Mouse (Mus musculus) limb, embryonic 13.5 days (tissue): Measurements from ENCODE around the gene Ptbp2. TPM values are rescaled to one million over a fixed set of nuclear protein-coding genes. Genes with fewer than 3 reads are reported as not detected.

ENCODE experiments used
- ATAC-seq: fragments of 200-750 bp; cut with Nextera tagmentation; 2 replicates; pipeline ENCODE4 v1.8.0; 2017; ENCODE audit warnings: low read depth, moderate number of reproducible peaks, moderate TSS enrichment; ENCODE audit not compliant: low FRiP score
- H3K27ac ChIP-seq: fragments of 300-500 bp; sonication (generic); 2 replicates; pipeline ENCODE4 v1.5.1; 2015; ENCODE audit warnings: inconsistent platforms, mild to moderate bottlenecking, moderate library complexity
- H3K27me3 ChIP-seq: fragments of 300-500 bp; sonication (generic); 2 replicates; pipeline ENCODE4 v1.6.1; 2015; ENCODE audit warnings: mild to moderate bottlenecking, inconsistent platforms
- H3K36me3 ChIP-seq: fragments of 300-500 bp; sonication (generic); 2 replicates; pipeline ENCODE4 v1.6.1; 2015; ENCODE audit warnings: inconsistent platforms, mild to moderate bottlenecking, moderate library complexity
- H3K4me1 ChIP-seq: fragments of 300-500 bp; sonication (generic); 2 replicates; pipeline ENCODE4 v1.6.1; 2015; ENCODE audit warnings: inconsistent platforms
- H3K4me2 ChIP-seq: fragments of 300-500 bp; sonication (generic); replicated peaks from 2 replicates; pipeline ENCODE4 v1.6.1; 2015; ENCODE audit warnings: inconsistent platforms, mild to moderate bottlenecking, moderate library complexity
- H3K4me3 ChIP-seq: fragments of 300-500 bp; sonication (generic); 2 replicates; pipeline ENCODE4 v1.5.1; 2015; ENCODE audit warnings: moderate library complexity, mild to moderate bottlenecking, inconsistent platforms
- H3K9ac ChIP-seq: fragments of 300-500 bp; sonication (generic); 2 replicates; pipeline ENCODE4 v1.6.1; 2015; ENCODE audit warnings: mild to moderate bottlenecking, inconsistent platforms
- H3K9me3 ChIP-seq: fragments of 300-500 bp; sonication (generic); 2 replicates; pipeline ENCODE4 v1.6.1; 2016; ENCODE audit warnings: inconsistent platforms
- WGBS: fragments of 180-500 bp; shearing (Covaris S2); methylation state at CpG from one replicate; pipeline ENCODE4 v1.1.7; 2015; 5-methylcytosine and 5-hydroxymethylcytosine counted together
- polyA plus RNA-seq: library from polyadenylated mRNA; unstranded; fragments of >200 nt; fragmentation: Nextera tagmentation; extraction: Ambion mirVana; gene quantifications from 2 replicates; pipeline ENCODE4 v1.2.1, GENCODE M21; 2015

The Ptbp2 gene
- 95.0 and 95.4 TPM in 2 replicates for polyA plus RNA-seq

DNA sequence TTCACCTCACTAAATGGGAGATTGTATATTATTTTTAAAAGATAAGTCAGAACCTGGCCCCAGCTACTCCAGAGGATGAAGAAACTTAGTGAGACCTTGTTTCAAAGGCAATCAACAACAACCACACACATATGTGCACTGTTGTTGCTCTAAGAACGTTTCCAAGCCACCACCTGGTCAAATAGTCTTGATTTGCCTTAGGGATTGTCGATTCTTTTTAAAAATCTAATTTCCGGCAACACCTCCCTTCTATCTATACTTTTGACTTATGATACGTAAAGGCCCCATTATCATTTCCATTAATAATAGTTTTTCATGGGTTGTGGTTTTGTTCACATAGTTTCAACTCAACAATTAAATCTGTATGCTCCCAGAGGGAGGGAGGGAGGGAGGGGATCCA is at the start of gene Ptbp2:
Gene Ptbp2, minus strand, starts transcription at position 101 of the 400 bp plus-strand sequence.
- H3K36me3 ChIP-seq, result peaks cover 4% of the 10 kb centered on the region; the same call in 1 of the 2 replicates
- peak within 1 kb of the TSS; percentile 73 for H3K4me3 ChIP-seq
- H3K27ac ChIP-seq, result peak within 1 kb of the TSS; percentile 98
- ATAC-seq, result no peak
- H3K4me1 ChIP-seq, result peaks cover 32% of the 10 kb centered on the region
- WGBS, result 84% methylated on average over 4 of the region's 4 CpGs
- H3K9me3 ChIP-seq, result no peaks in the 10 kb centered on the region
- H3K9ac ChIP-seq, result peak within 1 kb of the TSS; percentile 98
- H3K27me3 ChIP-seq, result no peaks in the 10 kb centered on the region
- H3K4me2 ChIP-seq, result peak within 1 kb of the TSS; percentile 75

DNA sequence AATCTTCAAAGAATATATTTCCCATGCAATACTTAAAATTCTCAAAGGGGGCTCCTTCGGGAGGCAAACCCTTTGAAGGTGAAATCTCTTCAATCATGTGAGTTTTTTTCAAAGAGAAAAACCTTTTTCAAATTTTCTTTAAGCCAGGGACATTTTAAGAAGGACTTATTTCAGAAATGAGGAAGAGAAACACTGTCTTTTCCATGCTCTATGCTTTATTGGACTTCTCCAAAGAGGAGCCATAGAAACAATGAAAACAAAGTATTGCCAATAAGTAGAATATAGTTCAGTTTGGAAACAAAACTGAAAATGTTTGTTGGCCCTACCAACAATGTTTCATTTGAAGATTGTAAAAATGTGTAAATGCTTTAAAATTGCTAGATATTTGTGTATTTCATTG is 30.4 kb upstream of the Ptbp2 start:
- H3K9ac ChIP-seq, result no peak overlapping the region
- no peak overlapping the region for H3K4me2 ChIP-seq
- WGBS, result 57% methylated on average over 1 of the region's 1 CpGs
- H3K4me1 ChIP-seq, result no peaks in the 10 kb centered on the region
- H3K9me3 ChIP-seq, result no peaks in the 10 kb centered on the region
- H3K4me3 ChIP-seq, result no peak overlapping the region
- no peaks in the 10 kb centered on the region for H3K36me3 ChIP-seq
- H3K27ac ChIP-seq, result no peak overlapping the region
- ATAC-seq, result no peak
- no peaks in the 10 kb centered on the region for H3K27me3 ChIP-seq

DNA sequence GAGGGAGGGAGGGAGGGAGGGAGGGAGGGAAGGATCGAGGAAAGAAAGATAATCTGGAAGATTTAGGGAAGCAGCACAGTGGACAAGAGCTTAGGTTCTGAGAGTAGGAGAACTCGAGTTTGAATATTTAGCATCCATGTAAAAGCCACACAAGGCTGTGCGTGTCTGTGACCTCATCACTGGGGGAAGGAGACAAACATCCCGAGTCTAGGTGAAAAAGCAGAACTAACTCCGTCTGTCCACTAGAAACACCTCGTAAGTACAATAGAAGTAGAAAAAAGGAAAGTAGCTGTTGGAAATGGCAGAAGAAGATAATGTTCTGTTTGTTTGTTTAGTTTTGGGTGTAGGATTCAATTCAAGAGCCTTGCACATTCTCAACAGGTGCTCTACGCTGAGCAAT is 21.9 kb upstream of the Ptbp2 start:
- Histone ChIP-seq H3K9ac (no peak overlapping the region), H3K27ac (no peak overlapping the region), H3K4me1 (no peaks in the 10 kb centered on the region), H3K36me3 (no peaks in the 10 kb centered on the region), H3K27me3 (no peaks in the 10 kb centered on the region), H3K4me2 (no peak overlapping the region), H3K9me3 (no peaks in the 10 kb centered on the region), H3K4me3 (no peak overlapping the region)
- 77% methylated on average over 6 of the region's 7 CpGs for WGBS
- ATAC-seq, result no peak

DNA sequence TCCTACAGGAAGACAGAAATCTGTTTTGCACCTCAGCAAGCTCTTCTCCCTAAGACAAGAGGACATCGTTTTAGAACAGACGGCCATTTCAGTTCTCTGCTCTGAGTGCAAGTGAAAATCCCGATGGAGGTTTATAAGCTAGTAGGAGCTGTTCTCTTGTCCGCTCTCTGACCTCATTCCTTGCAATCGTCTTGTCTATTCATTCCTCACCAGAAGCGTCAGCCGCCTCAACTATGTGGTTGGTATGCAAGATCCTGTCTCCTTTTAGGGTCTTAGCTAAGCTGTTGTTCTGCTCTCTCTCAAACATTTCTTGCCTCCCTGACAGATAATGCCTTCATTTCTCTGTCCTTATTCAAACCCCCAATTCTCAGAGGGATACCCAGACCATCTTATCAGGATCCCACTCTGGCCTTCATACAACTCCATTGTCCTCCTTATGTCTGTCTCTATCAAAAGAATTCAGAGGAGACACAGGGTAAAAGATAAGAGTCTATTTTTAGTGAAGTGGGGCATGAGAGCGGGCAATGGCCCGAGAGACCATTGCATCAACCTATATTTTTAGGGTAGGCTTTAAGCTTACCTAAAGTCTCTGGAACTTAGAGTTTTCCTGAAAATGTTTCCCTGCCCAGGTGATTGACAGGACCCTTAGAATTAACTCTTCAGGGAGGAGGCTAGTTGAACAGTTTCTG is 10.6 kb upstream of the Ptbp2 start:
- Histone ChIP-seq H3K4me2 (no peak overlapping the region), H3K27ac (no peak overlapping the region), H3K27me3 (no peaks in the 10 kb centered on the region), H3K9me3 (0 out of 2 replicates have a peak, but pooled peaks cover 5% of the 10 kb centered on the region), H3K4me3 (no peak overlapping the region), H3K36me3 (no peaks in the 10 kb centered on the region), H3K9ac (no peak overlapping the region), H3K4me1 (no peaks in the 10 kb centered on the region)
- WGBS, result 86% methylated on average over 9 of the region's 9 CpGs
- ATAC-seq, result no peak

DNA sequence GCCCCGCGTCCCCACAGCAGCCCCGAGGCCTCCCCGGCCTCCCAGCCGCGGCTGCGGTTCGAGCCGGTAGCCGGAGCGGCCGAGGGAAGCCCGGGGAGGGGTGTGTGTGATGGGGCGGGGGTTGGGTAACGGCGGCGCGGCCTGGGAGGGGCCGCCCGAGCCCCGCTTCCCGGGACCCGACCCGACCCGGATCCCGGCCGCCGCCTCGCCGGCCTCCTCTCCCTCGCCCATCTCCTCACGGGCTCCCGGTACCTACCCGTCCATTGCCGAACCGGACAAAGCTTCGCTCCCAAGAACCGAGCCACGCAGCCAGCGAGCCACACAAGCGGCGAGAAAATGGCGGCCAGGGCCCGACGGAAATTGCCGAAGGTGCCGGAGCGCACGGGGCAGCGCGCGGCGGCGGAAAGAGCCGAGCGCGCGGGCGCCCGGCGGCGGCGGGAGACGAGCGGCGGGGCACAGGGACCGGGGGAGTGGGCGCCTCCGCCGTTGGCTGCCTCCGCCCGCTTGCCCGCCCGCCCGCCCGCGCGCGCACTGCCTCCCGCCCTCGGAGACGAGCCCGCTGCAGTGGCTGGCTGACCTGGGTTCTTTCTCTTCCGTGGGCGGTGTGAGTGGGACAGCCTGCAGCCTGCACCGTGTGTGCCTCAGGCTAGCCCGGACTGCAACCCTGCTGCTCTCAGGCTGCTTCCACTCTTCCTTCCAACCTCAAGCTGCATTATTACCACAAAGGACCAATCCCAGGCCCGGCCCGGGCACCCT is 1.1 kb downstream of the Ptbp2 start:
- H3K4me3 ChIP-seq, result peak overlapping the region; percentile 73
- H3K4me2 ChIP-seq, result peak overlapping the region; percentile 75
- H3K4me1 ChIP-seq, result peaks cover 44% of the 10 kb centered on the region
- under 1% methylated on average over 61 of the region's 89 CpGs for WGBS
- H3K27ac ChIP-seq, result peak overlapping the region; percentile 98
- no peaks in the 10 kb centered on the region for H3K9me3 ChIP-seq
- H3K36me3 ChIP-seq, result peaks cover 11% of the 10 kb centered on the region
- ATAC-seq, result peak; percentile 93
- peak overlapping the region; percentile 98 for H3K9ac ChIP-seq
- no peaks in the 10 kb centered on the region for H3K27me3 ChIP-seq

DNA sequence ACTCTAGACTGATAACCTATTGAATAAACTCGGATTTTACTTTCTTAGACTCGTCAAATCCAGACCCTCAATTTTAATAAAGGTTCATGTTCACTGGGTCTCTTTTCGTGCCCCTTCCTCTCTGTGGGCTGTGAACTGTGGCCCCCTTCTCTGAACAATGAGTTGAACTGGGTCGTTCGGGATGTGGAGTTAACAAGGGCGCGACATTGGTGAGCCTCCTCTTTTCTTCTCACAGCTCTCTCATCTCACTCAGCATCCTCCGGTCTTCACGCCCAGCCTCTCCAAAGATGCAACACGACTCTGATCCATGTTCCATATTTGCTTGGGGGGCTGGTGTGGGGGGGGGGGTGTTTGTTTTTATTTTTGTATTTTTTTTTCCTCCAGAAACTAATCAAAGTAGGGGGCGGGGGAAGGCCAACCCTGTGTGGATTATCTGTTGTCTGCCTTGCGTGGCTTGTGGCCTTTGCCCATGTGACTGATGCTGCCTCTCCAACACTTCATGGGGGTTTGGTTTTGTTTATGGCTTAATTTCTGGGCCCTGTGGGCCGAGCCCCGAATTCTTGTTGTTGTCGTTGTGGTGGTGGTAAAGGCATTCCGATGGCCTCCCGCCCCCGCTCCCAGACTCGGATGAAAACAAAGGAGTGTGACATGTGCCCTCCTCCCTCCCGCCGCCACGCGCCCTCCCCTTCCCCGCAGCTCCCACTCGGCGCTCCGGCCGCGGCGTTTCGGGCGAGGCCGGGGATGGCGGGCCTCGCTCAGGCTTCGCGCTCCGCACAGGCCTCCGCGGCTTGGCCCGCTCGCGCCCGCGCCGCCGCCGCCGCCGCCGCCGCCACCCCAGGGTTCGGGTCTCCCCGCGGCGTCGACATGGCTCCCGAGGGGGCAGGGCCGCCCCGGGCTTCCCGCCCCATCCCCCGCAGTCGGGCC is 2.0 kb downstream of the Ptbp2 start:
- peaks cover 11% of the 10 kb centered on the region for H3K36me3 ChIP-seq
- H3K4me1 ChIP-seq, result peaks cover 46% of the 10 kb centered on the region
- H3K9me3 ChIP-seq, result no peaks in the 10 kb centered on the region
- H3K9ac ChIP-seq, result peak overlapping the region; percentile 98
- H3K27me3 ChIP-seq, result no peaks in the 10 kb centered on the region
- ATAC-seq, result peak; percentile 53
- peak overlapping the region; percentile 73 for H3K4me3 ChIP-seq
- WGBS, result under 1% methylated on average over 47 of the region's 63 CpGs
- peak overlapping the region; percentile 98 for H3K27ac ChIP-seq
- H3K4me2 ChIP-seq, result peak overlapping the region; percentile 75

DNA sequence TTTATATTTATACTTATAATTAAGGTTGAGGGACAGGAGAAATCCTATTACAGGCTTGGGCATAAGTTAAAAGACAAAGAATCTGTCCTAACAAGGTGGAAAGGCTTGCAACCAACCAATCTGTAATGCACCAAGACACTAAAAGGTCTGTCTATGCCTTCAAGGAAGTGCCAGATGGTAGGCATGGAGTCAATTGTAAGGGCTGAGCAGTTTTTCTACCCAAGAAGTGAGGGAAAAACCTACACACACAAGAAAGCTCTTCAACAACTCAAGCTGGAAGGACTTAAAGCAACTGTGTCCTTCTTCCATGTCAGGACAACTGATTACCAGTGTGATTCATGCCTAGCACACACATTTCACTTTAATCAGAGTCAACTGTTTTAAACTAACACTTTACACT is 3.4 kb downstream of the Ptbp2 start:
- Histone ChIP-seq H3K9ac (0 out of 2 replicates have a peak overlapping the region, but pooled peaks have one; percentile 25), H3K4me2 (peak overlapping the region; percentile 64), H3K4me3 (peak overlapping the region; percentile 73), H3K9me3 (no peaks in the 10 kb centered on the region), H3K36me3 (peaks cover 14% of the 10 kb centered on the region), H3K27ac (no peak overlapping the region), H3K27me3 (no peaks in the 10 kb centered on the region), H3K4me1 (peaks cover 35% of the 10 kb centered on the region)
- ATAC-seq, result no peak

DNA sequence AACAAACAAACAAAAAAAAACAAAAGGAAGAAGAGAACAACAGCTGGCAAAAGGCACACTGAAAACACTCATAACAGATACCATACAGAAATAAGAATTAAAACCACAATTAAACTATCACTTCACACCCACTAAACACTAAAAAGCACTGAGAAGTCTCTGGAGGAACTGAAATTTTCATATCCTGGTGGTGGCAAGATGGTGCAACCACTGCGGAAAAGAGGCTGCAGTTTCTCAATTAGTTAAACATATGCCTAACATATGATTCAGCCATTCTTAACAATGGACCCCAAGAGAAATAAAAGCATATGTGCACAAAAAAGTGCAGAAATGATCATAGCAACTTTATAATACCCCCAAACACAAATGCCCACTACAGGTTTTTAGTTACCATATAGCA is 5.0 kb downstream of the Ptbp2 start:
- Histone ChIP-seq H3K27ac (no peak overlapping the region), H3K4me1 (peaks cover 24% of the 10 kb centered on the region), H3K4me3 (no peak overlapping the region), H3K27me3 (no peaks in the 10 kb centered on the region), H3K4me2 (peak overlapping the region; percentile 30; the same call in 1 of the 2 replicates), H3K9ac (no peak overlapping the region), H3K9me3 (no peaks in the 10 kb centered on the region), H3K36me3 (peaks cover 16% of the 10 kb centered on the region)
- WGBS, result 73% methylated on average over 1 of the region's 1 CpGs
- ATAC-seq, result no peak

DNA sequence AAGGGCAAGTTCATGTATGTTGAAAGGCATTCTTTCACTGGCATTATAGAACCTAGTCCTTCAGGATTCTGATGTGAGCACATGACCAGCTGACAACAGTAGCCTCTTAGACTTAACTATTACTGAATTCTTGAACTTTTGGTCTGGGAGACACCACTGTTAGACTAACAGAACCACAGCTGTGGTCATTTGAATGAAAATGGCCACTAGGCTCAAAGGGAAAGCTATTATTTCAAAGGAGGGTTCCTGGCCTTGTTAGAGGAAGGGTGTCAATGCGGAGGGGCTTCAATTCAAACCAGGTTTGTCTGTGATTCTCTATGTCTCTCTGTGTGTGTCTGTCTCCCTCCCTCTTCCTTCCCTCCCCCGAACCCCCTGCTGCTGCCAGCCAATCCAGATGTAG is 5.8 kb downstream of the Ptbp2 start:
- Histone ChIP-seq H3K4me2 (0 out of 2 replicates have a peak overlapping the region, but pooled peaks have one; percentile 2), H3K9me3 (no peaks in the 10 kb centered on the region), H3K27me3 (no peaks in the 10 kb centered on the region), H3K9ac (no peak overlapping the region), H3K27ac (no peak overlapping the region), H3K4me1 (peaks cover 24% of the 10 kb centered on the region), H3K4me3 (no peak overlapping the region), H3K36me3 (peaks cover 16% of the 10 kb centered on the region)
- WGBS, result 76% methylated on average over 2 of the region's 2 CpGs
- no peak for ATAC-seq

DNA sequence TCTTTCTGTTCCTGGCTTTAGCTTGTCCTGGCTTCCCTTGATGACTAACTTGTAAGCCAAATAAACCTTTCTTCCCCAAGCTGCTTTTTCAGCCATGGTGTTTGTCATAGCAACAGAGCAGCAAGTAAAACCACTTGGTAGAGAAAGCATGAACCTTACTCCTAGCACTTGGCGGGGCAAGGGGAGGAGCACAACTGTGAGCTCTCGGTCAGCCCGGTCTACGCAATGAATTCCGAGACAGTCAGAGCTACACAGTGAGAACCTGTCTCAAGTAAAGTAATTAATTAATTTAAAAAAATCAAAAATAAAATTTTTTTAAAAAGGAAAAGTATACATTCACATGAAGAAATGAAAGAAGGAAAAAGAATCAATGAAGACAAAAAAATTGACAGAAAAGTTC is 8.1 kb downstream of the Ptbp2 start:
- 96% methylated on average over 5 of the region's 5 CpGs for WGBS
- no peak for ATAC-seq
- Histone ChIP-seq H3K4me3 (no peak overlapping the region), H3K9me3 (no peaks in the 10 kb centered on the region), H3K4me2 (no peak overlapping the region), H3K9ac (no peak overlapping the region), H3K27ac (no peak overlapping the region), H3K27me3 (no peaks in the 10 kb centered on the region), H3K36me3 (peaks cover 16% of the 10 kb centered on the region), H3K4me1 (peaks cover 24% of the 10 kb centered on the region)

DNA sequence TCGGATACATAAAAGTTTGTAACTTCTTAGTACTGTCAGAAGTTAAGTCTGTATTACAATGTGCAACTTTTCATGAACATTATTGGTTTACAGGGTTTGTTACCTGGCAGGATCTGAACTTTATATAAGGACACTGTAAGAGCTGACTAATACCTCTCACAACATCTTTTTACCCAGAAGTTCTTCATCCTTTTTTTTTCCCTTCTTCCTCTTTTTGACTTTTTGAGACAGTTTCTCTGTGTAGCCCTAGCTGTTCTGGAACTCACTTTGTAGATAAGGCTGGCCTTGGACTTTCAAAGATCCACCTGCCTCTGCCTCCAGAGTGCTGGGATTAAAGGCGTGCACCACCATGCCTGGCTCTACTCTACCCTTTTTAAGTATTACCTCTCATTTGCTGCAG is 11.5 kb downstream of the Ptbp2 start:
- Histone ChIP-seq H3K4me1 (no peaks in the 10 kb centered on the region), H3K27me3 (no peaks in the 10 kb centered on the region), H3K9ac (no peak overlapping the region), H3K4me2 (no peak overlapping the region), H3K4me3 (no peak overlapping the region), H3K27ac (no peak overlapping the region), H3K9me3 (peaks cover 3% of the 10 kb centered on the region; the same call in 1 of the 2 replicates), H3K36me3 (peaks cover 15% of the 10 kb centered on the region)
- WGBS, result 76% methylated on average over 2 of the region's 2 CpGs
- ATAC-seq, result no peak

DNA sequence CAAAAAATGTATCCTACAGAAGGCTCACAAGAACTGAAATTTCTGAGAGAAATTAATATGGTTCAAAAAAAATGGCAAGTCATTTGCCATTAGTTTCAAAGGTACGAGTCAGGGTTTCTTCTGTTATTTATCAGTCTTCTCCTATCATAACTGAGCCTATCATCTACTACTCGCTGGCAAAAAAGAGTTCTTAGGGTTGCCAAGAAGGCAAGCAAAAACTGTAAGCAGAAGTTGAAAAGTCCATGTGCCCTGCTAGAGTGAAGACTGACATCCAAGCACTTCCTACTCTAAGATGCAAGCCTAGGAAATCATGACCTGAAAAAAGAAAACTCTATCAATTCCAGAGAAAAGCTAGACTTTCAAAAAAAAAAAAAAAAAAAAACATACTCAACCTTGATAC is 20.5 kb downstream of the Ptbp2 start:
- ATAC-seq, result no peak
- Histone ChIP-seq H3K27ac (no peak overlapping the region), H3K27me3 (no peaks in the 10 kb centered on the region), H3K9me3 (peaks cover 3% of the 10 kb centered on the region; the same call in 1 of the 2 replicates), H3K36me3 (peaks cover 30% of the 10 kb centered on the region), H3K4me3 (no peak overlapping the region), H3K4me1 (no peaks in the 10 kb centered on the region), H3K4me2 (no peak overlapping the region), H3K9ac (no peak overlapping the region)
- WGBS, result 89% methylated on average over 2 of the region's 2 CpGs
